Mouse (Mus musculus): ENCODE data around the gene Ptcd1. TPM values are rescaled to one million over a fixed set of nuclear protein-coding genes. Genes with fewer than 3 reads are reported as not detected.
"Not testable (repeated sequence)": the region's sequence is repeated elsewhere in the genome, so short reads cannot be mapped to it uniquely, and the experiment has no call there.

Ptcd1 gene
- polyA plus RNA-seq (2017; shearing (Covaris generic)), result 10 to 100 TPM in 1 of 2 experiments, 1 to 10 TPM in 1; 7.0 to 18.0 TPM

GRCm38 (mm10) chr5:145166536-145167305 is at the start of gene Ptcd1, which contains the start of gene Cpsf4:
Gene Ptcd1 (minus strand): TSS chr5:145167108.
Gene Cpsf4 (plus strand): TSS chr5:145167213.
- ATAC-seq, result peak; percentile 93

- ATAC-seq, result no peak
Observed at GRCm38 (mm10) chr5:145214679-145215078, 47.8 kb upstream of the Ptcd1 start.

- ATAC-seq, result no peak
Observed at GRCm38 (mm10) chr5:145213505-145213904, 46.6 kb upstream of the Ptcd1 start.

GRCm38 (mm10) chr5:145212216-145212615 is 45.3 kb upstream of the Ptcd1 start:
- ATAC-seq, result no peak

GRCm38 (mm10) chr5:145211340-145211739 is 44.4 kb upstream of the Ptcd1 start:
- ATAC-seq, result no peak

GRCm38 (mm10) chr5:145208391-145208790 is 41.5 kb upstream of the Ptcd1 start:
- not testable (repeated sequence) for ATAC-seq

- no peak for ATAC-seq
Observed at GRCm38 (mm10) chr5:145207954-145208353, 41.0 kb upstream of the Ptcd1 start.

- ATAC-seq, result no peak
Observed at GRCm38 (mm10) chr5:145207385-145207784, 40.5 kb upstream of the Ptcd1 start.

- ATAC-seq, result no peak
Observed at GRCm38 (mm10) chr5:145205041-145205440, 38.1 kb upstream of the Ptcd1 start.

GRCm38 (mm10) chr5:145203936-145204691 is 37.2 kb upstream of the Ptcd1 start, which contains the start of gene Zkscan5:
Gene Zkscan5 (plus strand): TSS chr5:145204562.
- peak; percentile 75 for ATAC-seq

- ATAC-seq, result no peak
Observed at GRCm38 (mm10) chr5:145202446-145202845, 35.5 kb upstream of the Ptcd1 start.

- ATAC-seq, result peak; percentile 65
Observed at GRCm38 (mm10) chr5:145201321-145201991, 34.5 kb upstream of the Ptcd1 start, which contains the start of gene Zkscan14. Gene Zkscan14 (minus strand): TSS chr5:145201868.

GRCm38 (mm10) chr5:145200387-145200786 is 33.5 kb upstream of the Ptcd1 start:
- ATAC-seq, result no peak

- ATAC-seq, result no peak
Observed at GRCm38 (mm10) chr5:145191962-145192361, 25.1 kb upstream of the Ptcd1 start, which contains the start of gene Atp5j2. Gene Atp5j2 (minus strand): TSS chr5:145192062.

GRCm38 (mm10) chr5:145190875-145191798 is 24.2 kb upstream of the Ptcd1 start:
- ATAC-seq, result peak; percentile 81

GRCm38 (mm10) chr5:145190373-145190772 is 23.5 kb upstream of the Ptcd1 start:
- no peak for ATAC-seq

GRCm38 (mm10) chr5:145189416-145189815 is 22.5 kb upstream of the Ptcd1 start:
- no peak for ATAC-seq

- ATAC-seq, result no peak
Observed at GRCm38 (mm10) chr5:145185244-145185643, 18.3 kb upstream of the Ptcd1 start.

GRCm38 (mm10) chr5:145178461-145178980 is 11.6 kb upstream of the Ptcd1 start:
- no peak for ATAC-seq

GRCm38 (mm10) chr5:145167306-145167661 is 376 bp upstream of the Ptcd1 start:
- no peak for ATAC-seq

GRCm38 (mm10) chr5:145165184-145165583 is 1.7 kb downstream of the Ptcd1 start:
- no peak for ATAC-seq

GRCm38 (mm10) chr5:145164710-145165109 is 2.2 kb downstream of the Ptcd1 start:
- ATAC-seq, result no peak
